Mouse (Mus musculus): ENCODE results near the gene Tbc1d17.

- TF ChIP-seq POLR2A (IDR thresholded peaks at IDR 0.05; ENCODE audit: low read depth, low read length): peak; percentile 34; the same call in 1 of the 2 replicates
- peak; percentile 74 to 89 for TF ChIP-seq CTCF (conservative IDR thresholded peaks at IDR 0.05 in 1 of 2, IDR thresholded peaks at IDR 0.05 in 1 of 2; ENCODE audit: low read depth in 2 of 2, low read length in 2 of 2)
- TF ChIP-seq USF1 (IDR thresholded peaks at IDR 0.05; ENCODE audit: low read depth, low read length): no peak
- 0 out of 2 replicates have a peak, but pooled peaks have one; percentile 20 for TF ChIP-seq MYC (IDR thresholded peaks at IDR 0.05; ENCODE audit: low read depth, low read length)
- no peak for TF ChIP-seq KAT2A (IDR thresholded peaks at IDR 0.05; ENCODE audit: insufficient replicate concordance, low read length)
- TF ChIP-seq ETS1 (conservative IDR thresholded peaks at IDR 0.05; ENCODE audit: low read depth, low read length): no peak
- TF ChIP-seq EP300 (IDR thresholded peaks at IDR 0.05; ENCODE audit: low read length): no peak
- no peak for TF ChIP-seq JUN (IDR thresholded peaks at IDR 0.05; ENCODE audit: insufficient read depth, low read depth, low read length)
- no peak for TF ChIP-seq MAX (IDR thresholded peaks at IDR 0.05; ENCODE audit: low read length)
- no peak for TF ChIP-seq ZC3H11A (IDR thresholded peaks at IDR 0.05; ENCODE audit: low read depth, low read length)
- TF ChIP-seq TBP (conservative IDR thresholded peaks at IDR 0.05; ENCODE audit: low read depth, low read length): no peak; the same call in 1 of the 2 replicates
- TF ChIP-seq ZNF384 (IDR thresholded peaks at IDR 0.05; ENCODE audit: low read depth, low read length): no peak
- TF ChIP-seq TCF12 (IDR thresholded peaks at IDR 0.05; ENCODE audit: low read depth, low read length): no peak
Measured at GRCm38 (mm10) chr7:44824872-44825271, 24.0 kb downstream of the Tbc1d17 start.
